Mouse (Mus musculus): ENCODE results near the gene Rbpj. TPM values are rescaled to one million over a fixed set of nuclear protein-coding genes. Genes with fewer than 3 reads are reported as not detected.

Rbpj gene
- polyA plus RNA-seq, 1 experiment, result 6.0 TPM

DNA sequence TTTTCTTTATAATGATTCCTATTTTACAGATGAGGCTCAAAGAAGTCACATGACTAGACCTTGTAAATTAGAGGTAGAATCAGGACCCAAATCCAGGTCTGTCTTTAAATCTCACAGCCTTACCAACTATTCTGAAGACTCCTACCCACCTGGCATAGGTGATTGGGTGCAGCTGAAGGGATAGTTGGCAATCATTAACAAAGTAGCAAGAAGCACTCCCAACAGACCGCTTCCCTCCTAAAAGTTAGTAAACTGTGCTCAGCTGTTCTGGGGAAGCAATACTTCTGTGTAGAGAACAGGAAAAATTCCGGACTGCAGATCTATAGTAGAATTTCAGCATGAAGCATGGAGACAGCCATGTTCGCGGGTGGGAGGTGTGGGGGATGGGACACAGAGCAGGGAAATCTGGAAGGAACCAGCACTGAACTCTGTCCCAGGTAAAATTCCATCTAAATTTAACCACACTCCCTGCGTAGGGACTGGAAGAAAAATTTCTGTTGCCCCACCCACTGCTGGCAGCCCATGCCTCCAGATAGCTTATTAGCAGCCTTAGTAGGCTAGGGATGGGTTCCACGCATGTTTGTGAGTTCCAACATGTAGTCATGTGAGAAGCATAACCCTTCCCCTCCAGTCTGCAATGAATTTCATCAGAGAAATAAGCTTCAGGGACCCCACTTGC, 3.3 kb downstream of the Rbpj start:
- TF ChIP-seq POLR2A (IDR thresholded peaks at IDR 0.05; ENCODE audit: control insufficient read depth, low read depth, low read length) (no peak), CTCF (IDR thresholded peaks at IDR 0.05; ENCODE audit: control insufficient read depth, insufficient read depth, insufficient replicate concordance, low read depth, low read length) (no peak)
- Histone ChIP-seq H3K27me3 (ENCODE audit: control insufficient read depth, insufficient read depth, low read length) (no peaks in the 10 kb centered on the region), H3K4me1 (ENCODE audit: control insufficient read depth, insufficient read depth, low read length) (peaks cover 11% of the 10 kb centered on the region; the same call in 1 of the 2 replicates), H3K36me3 (ENCODE audit: control insufficient read depth, insufficient read depth, low read length) (no peaks in the 10 kb centered on the region), H3K27ac (ENCODE audit: control insufficient read depth, insufficient read depth, low read depth, low read length) (no peak overlapping the region), H3K4me3 (ENCODE audit: control insufficient read depth, low read depth, low read length) (no peak overlapping the region)

DNA sequence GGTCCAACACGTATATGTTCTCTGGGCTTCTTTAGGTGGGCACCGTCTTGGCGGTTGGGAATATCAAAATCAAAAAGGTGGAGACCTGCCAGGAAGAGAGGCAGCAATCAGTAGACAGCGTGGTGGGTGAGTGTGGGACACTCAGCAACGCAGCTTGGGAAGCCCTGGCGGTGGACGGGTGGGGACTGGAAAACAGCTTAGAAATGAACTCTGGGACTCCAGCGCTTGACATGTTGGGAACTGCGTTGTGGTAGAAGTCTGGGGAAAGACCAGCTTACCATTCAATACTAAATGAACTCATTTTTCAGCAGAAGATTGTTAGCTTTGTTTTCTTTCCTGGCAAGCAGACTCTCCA, 3.8 kb downstream of the Rbpj start:
- TF ChIP-seq POLR2A (IDR thresholded peaks at IDR 0.05; ENCODE audit: control insufficient read depth, low read depth, low read length), result no peak
- TF ChIP-seq CTCF (IDR thresholded peaks at IDR 0.05; ENCODE audit: control insufficient read depth, insufficient read depth, insufficient replicate concordance, low read depth, low read length), result no peak
- H3K27ac ChIP-seq (ENCODE audit: control insufficient read depth, insufficient read depth, low read depth, low read length), result no peak overlapping the region
- no peak overlapping the region for H3K4me3 ChIP-seq (ENCODE audit: control insufficient read depth, low read depth, low read length)
- no peaks in the 10 kb centered on the region for H3K27me3 ChIP-seq (ENCODE audit: control insufficient read depth, insufficient read depth, low read length)
- peaks cover 11% of the 10 kb centered on the region; the same call in 1 of the 2 replicates for H3K4me1 ChIP-seq (ENCODE audit: control insufficient read depth, insufficient read depth, low read length)
- no peaks in the 10 kb centered on the region for H3K36me3 ChIP-seq (ENCODE audit: control insufficient read depth, insufficient read depth, low read length)

DNA sequence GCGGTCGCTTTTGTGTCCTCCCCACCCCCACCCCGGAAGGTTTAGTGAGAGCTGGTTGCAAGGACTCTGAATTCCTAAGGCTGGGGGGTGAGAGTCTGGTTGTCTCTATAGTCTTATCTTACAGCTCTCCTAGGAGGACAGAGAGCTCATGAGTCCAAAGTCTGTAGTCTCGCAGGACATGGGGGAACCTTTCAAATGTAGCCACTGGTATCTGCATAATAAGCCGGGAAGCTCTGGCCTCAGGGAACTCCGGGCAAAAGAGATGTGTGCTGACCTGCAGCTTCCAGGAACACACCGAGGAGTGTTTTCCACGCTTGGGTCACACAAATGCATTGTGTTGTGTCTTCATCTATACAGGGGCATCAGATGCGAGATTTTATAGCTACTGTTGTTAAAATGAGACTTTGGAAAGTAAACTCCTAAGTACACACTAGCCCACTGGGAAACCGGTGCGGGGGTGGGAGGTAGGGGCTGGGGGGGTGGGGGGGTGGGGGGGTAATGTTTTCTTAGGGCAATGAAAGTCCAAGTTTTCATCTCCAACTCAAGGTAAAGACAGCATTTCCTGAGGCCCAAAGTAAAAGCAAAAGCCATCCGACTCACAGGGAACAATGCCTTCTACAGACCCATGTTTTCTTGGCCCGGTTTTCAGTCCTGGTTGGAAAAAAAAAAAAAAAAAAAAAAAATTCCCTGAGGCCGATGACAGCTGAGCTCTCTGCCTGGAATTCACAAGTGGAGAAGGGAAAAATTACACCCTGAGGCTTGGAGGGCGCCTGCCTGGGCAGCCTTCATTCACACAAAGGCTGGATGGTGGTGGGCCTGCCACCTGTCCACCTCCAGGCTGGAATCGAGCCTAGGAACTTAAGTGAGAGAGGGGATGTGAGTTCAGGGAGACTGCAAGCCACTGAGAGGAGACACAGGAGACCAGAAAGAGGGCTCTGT, 4.5 kb downstream of the Rbpj start:
- H3K4me3 ChIP-seq (ENCODE audit: control insufficient read depth, low read depth, low read length), result no peak overlapping the region
- no peak overlapping the region for H3K27ac ChIP-seq (ENCODE audit: control insufficient read depth, insufficient read depth, low read depth, low read length)
- TF ChIP-seq POLR2A (IDR thresholded peaks at IDR 0.05; ENCODE audit: control insufficient read depth, low read depth, low read length), result no peak
- TF ChIP-seq CTCF (IDR thresholded peaks at IDR 0.05; ENCODE audit: control insufficient read depth, insufficient read depth, insufficient replicate concordance, low read depth, low read length), result no peak
- H3K4me1 ChIP-seq (ENCODE audit: control insufficient read depth, insufficient read depth, low read length), result peaks cover 11% of the 10 kb centered on the region; the same call in 1 of the 2 replicates
- H3K27me3 ChIP-seq (ENCODE audit: control insufficient read depth, insufficient read depth, low read length), result no peaks in the 10 kb centered on the region
- H3K36me3 ChIP-seq (ENCODE audit: control insufficient read depth, insufficient read depth, low read length), result no peaks in the 10 kb centered on the region

DNA sequence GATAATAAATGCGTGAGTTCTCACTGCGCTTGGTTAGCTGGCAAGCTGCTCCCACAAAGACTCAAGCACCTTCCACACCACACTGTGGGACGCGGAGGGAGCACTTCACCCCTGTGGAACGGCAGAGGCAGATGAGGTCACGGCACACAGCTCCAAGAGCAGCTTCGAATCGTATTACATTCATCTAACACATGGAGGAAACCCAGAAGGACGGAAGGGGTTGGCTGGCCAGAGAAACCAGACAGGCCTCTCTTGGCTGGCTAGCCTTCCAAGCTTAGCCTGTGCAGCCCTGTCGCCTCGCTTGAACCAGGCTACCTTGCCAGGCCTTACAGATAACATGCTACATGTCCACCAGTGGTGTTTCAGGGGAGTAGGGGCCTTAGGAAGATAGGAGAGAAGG, 6.5 kb downstream of the Rbpj start:
- Histone ChIP-seq H3K36me3 (ENCODE audit: control insufficient read depth, insufficient read depth, low read length) (no peaks in the 10 kb centered on the region), H3K4me1 (ENCODE audit: control insufficient read depth, insufficient read depth, low read length) (peaks cover 11% of the 10 kb centered on the region; the same call in 1 of the 2 replicates), H3K4me3 (ENCODE audit: control insufficient read depth, low read depth, low read length) (no peak overlapping the region), H3K27ac (ENCODE audit: control insufficient read depth, insufficient read depth, low read depth, low read length) (no peak overlapping the region), H3K27me3 (ENCODE audit: control insufficient read depth, insufficient read depth, low read length) (no peaks in the 10 kb centered on the region)
- TF ChIP-seq POLR2A (IDR thresholded peaks at IDR 0.05; ENCODE audit: control insufficient read depth, low read depth, low read length), result no peak
- no peak for TF ChIP-seq CTCF (IDR thresholded peaks at IDR 0.05; ENCODE audit: control insufficient read depth, insufficient read depth, insufficient replicate concordance, low read depth, low read length)

DNA sequence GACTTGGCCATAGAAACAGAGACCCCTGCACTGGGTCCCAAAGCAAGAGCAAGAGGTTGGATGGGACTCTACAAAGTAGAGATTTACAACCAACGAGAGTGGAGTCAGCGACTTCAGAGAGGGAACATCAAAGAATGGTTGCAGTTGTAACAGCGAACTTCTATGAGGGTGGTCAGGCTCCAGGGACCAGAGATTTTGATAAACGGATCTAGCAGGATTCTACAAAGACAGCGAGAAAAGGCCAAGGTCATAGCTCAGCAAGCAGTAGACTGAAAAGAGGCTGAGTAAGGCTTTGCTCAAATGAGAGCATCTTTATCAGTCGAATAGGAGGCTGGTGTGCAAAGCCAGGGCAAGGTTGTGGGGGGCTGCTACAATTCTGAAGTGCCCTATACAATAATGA, 13.2 kb downstream of the Rbpj start:
- no peaks in the 10 kb centered on the region for H3K36me3 ChIP-seq (ENCODE audit: control insufficient read depth, insufficient read depth, low read length)
- H3K27me3 ChIP-seq (ENCODE audit: control insufficient read depth, insufficient read depth, low read length), result no peaks in the 10 kb centered on the region
- no peak overlapping the region for H3K27ac ChIP-seq (ENCODE audit: control insufficient read depth, insufficient read depth, low read depth, low read length)
- TF ChIP-seq POLR2A (IDR thresholded peaks at IDR 0.05; ENCODE audit: control insufficient read depth, low read depth, low read length), result no peak
- H3K4me3 ChIP-seq (ENCODE audit: control insufficient read depth, low read depth, low read length), result no peak overlapping the region
- no peaks in the 10 kb centered on the region for H3K4me1 ChIP-seq (ENCODE audit: control insufficient read depth, insufficient read depth, low read length)

DNA sequence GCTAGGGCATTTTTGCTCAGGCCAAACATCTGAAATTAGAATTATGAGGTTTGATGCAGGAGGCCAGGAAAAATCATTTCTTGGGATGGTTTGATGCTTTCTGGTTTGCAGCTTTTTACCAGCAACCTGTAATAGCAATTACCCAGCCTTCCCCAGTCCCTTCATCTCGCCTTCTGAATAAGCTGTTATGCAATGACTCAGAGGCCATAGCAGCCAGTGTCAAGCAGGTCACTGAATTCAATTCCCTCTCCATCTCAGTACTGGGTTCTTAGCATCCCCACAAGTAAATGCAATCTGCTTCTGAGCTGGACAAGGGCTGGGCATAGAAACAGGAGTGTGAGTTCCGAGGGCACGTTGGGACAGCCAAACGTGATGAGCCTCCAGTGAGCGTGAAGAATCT, 13.9 kb downstream of the Rbpj start:
- Histone ChIP-seq H3K27ac (ENCODE audit: control insufficient read depth, insufficient read depth, low read depth, low read length) (no peak overlapping the region), H3K4me1 (ENCODE audit: control insufficient read depth, insufficient read depth, low read length) (no peaks in the 10 kb centered on the region), H3K4me3 (ENCODE audit: control insufficient read depth, low read depth, low read length) (no peak overlapping the region), H3K36me3 (ENCODE audit: control insufficient read depth, insufficient read depth, low read length) (no peaks in the 10 kb centered on the region), H3K27me3 (ENCODE audit: control insufficient read depth, insufficient read depth, low read length) (no peaks in the 10 kb centered on the region)
- no peak for TF ChIP-seq POLR2A (IDR thresholded peaks at IDR 0.05; ENCODE audit: control insufficient read depth, low read depth, low read length)
- no peak for TF ChIP-seq CTCF (IDR thresholded peaks at IDR 0.05; ENCODE audit: control insufficient read depth, insufficient read depth, insufficient replicate concordance, low read depth, low read length)

DNA sequence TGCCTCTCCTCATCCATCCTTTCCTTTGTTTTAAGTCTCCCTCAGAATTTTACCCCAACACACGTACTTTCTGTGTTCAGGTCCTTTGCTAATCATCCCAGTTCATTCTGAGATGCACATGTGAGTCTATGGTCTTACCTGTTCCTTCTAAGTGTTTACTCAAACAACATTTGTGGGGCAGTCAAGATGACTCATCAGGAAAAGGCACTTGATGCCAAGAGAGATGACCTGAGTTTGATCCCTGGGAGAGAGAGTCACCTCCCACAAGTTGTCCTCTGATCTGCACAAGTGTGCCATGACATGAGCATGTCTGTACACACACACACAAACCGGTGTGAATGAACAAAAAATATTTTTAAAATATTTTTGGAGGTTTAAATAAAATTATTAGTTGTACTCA, 15.1 kb downstream of the Rbpj start:
- no peak overlapping the region for H3K4me3 ChIP-seq (ENCODE audit: control insufficient read depth, low read depth, low read length)
- no peaks in the 10 kb centered on the region for H3K4me1 ChIP-seq (ENCODE audit: control insufficient read depth, insufficient read depth, low read length)
- no peak for TF ChIP-seq CTCF (IDR thresholded peaks at IDR 0.05; ENCODE audit: control insufficient read depth, insufficient read depth, insufficient replicate concordance, low read depth, low read length)
- no peak for TF ChIP-seq POLR2A (IDR thresholded peaks at IDR 0.05; ENCODE audit: control insufficient read depth, low read depth, low read length)
- no peaks in the 10 kb centered on the region for H3K27me3 ChIP-seq (ENCODE audit: control insufficient read depth, insufficient read depth, low read length)
- H3K36me3 ChIP-seq (ENCODE audit: control insufficient read depth, insufficient read depth, low read length), result no peaks in the 10 kb centered on the region
- no peak overlapping the region for H3K27ac ChIP-seq (ENCODE audit: control insufficient read depth, insufficient read depth, low read depth, low read length)
